Comparison of ENCODE assay signal across 8 mouse cellular contexts in the genomic region with DNA sequence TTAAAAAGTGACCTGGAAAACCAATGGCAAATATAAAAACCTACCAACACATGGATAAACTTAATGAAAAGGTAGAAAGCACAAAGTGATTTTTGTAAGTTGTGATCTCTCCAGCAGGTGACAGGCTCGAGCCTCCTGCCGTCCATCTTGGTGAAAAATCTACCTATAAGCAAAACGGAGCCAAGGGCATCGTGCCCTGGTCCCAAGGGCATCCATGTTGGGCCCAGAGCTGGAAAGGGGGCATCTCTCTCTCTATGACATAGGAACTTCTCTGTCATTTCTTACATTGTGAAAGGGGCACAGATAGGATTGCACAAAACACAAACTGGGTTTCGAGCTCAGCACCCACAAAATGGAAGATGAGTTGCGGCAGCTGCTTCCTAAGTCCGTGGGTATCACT. TPM values are rescaled to one million over a fixed set of nuclear protein-coding genes. Genes with fewer than 3 reads are reported as not detected.
A peak's percentile ranks its signal among the peaks of the same experiment; 100 is the strongest.
DNase-seq lines count a peak whose midpoint lies in the region; ATAC-seq and TF ChIP-seq lines count a peak whose summit lies in the region.
"Had no signal": no experiment of that assay in that cellular context is flagged by ENCODE, and none has a peak within 500 bp of the region (broad histone marks: within the 10 kb centered on the region; RNA-seq: fewer than 3 reads in every experiment).

No protein-coding gene starts in this region.

- peak; percentile 38; the same call in 1 of the 2 replicates for TF ChIP-seq CTCF in spleen, adult 2 months (IDR thresholded peaks at IDR 0.05; ENCODE audit: extremely low read depth, insufficient read depth, insufficient read length, insufficient replicate concordance)

- peak; percentile 9 to 18 for DNase-seq in spleen, adult 2 months (ENCODE audit: low read depth in 1 of 2, low spot score in 2 of 2)
- DNase-seq in spleen, postnatal 4 days (ENCODE audit: low spot score in 2 of 2) = no peak
- no peak for DNase-seq in embryonic facial prominence, embryonic 10.5 days (ENCODE audit: low spot score)
- DNase-seq in lung, postnatal 36 days = peak; percentile 56
- DNase-seq in yolk sac, embryonic 10.5 days (ENCODE audit: low spot score) = no peak

- 55% methylated on average over 7 of the region's 7 CpGs for WGBS in spleen, adult 2 months
- WGBS in embryonic facial prominence, embryonic 10.5 days = 76% methylated on average over 7 of the region's 7 CpGs
- 39% methylated on average over 7 of the region's 7 CpGs for WGBS in hindbrain, embryonic 15.5 days

- H3K4me1 ChIP-seq in spleen, adult 2 months (ENCODE audit: control insufficient read depth, insufficient read depth, insufficient read length) = peaks cover 17% of the 10 kb centered on the region; the same call in 1 of the 2 replicates
- H3K4me1 ChIP-seq in embryonic facial prominence, embryonic 10.5 days = peaks cover 39% of the 10 kb centered on the region
- peaks cover 43% of the 10 kb centered on the region for H3K4me1 ChIP-seq in hindbrain, embryonic 15.5 days (replicated peaks)

- no peak for TF ChIP-seq POLR2A in spleen, adult 2 months (IDR thresholded peaks at IDR 0.05; ENCODE audit: low read depth, low read length)

- no peak overlapping the region for H3K4me3 ChIP-seq in spleen, adult 2 months (ENCODE audit: extremely low read depth, insufficient read depth, insufficient read length)
- 0 out of 2 replicates have a peak overlapping the region, but pooled peaks have one; percentile 74 for H3K4me3 ChIP-seq in embryonic facial prominence, embryonic 10.5 days
- H3K4me3 ChIP-seq in hindbrain, embryonic 15.5 days = peak overlapping the region; percentile 58

- ATAC-seq in hindbrain, embryonic 15.5 days (ENCODE audit: low FRiP score, low read depth) = no peak
- ATAC-seq in monocyte, adult 5-6 weeks (replicated peaks; ENCODE audit: insufficient number of reproducible peaks, low FRiP score, low TSS enrichment, poor library complexity, severe bottlenecking) = no peak

- no peaks in the 10 kb centered on the region for H3K9me3 ChIP-seq in embryonic facial prominence, embryonic 10.5 days
- no peaks in the 10 kb centered on the region for H3K9me3 ChIP-seq in hindbrain, embryonic 15.5 days

- H3K9ac ChIP-seq in hindbrain, embryonic 15.5 days = peak overlapping the region; percentile 76

- no peaks in the 10 kb centered on the region for H3K36me3 ChIP-seq in spleen, adult 2 months (ENCODE audit: control insufficient read depth, insufficient read depth, low read length)
- 0 out of 2 replicates have a peak, but pooled peaks cover 6% of the 10 kb centered on the region for H3K36me3 ChIP-seq in embryonic facial prominence, embryonic 10.5 days (replicated peaks)
- peaks cover 27% of the 10 kb centered on the region for H3K36me3 ChIP-seq in hindbrain, embryonic 15.5 days

- H3K27me3 ChIP-seq in spleen, adult 2 months (ENCODE audit: control insufficient read depth, insufficient read depth, low read length) = no peaks in the 10 kb centered on the region
- H3K27me3 ChIP-seq in embryonic facial prominence, embryonic 10.5 days (replicated peaks; ENCODE audit: low read depth, poor library complexity, severe bottlenecking) = peaks cover 60% of the 10 kb centered on the region
- no peaks in the 10 kb centered on the region for H3K27me3 ChIP-seq in hindbrain, embryonic 15.5 days

- peak overlapping the region; percentile 57 for H3K4me2 ChIP-seq in hindbrain, embryonic 15.5 days

- no peak overlapping the region for H3K27ac ChIP-seq in spleen, adult 2 months (ENCODE audit: insufficient read depth, low read length)
- H3K27ac ChIP-seq in embryonic facial prominence, embryonic 10.5 days (replicated peaks) = no peak overlapping the region
- peak overlapping the region; percentile 99 for H3K27ac ChIP-seq in hindbrain, embryonic 15.5 days (replicated peaks)
- H3K27ac ChIP-seq: macrophage had no signal

RNA-seq across cellular contexts. Expression of gene Atp1b1, which starts 2.5 kb away (rescaled TPM):
- 11.2 and 12.1 TPM in 2 replicates for polyA plus RNA-seq in spleen, adult 2 months (2012; rRNA removed)
- 6.9 and 7.4 TPM in 2 replicates for polyA plus RNA-seq in embryonic facial prominence, embryonic 10.5 days (2016; fragmentation: Nextera tagmentation; extraction: Ambion mirVana)
- polyA plus RNA-seq in hindbrain, embryonic 15.5 days (2015; fragmentation: Nextera tagmentation; extraction: Ambion mirVana) = 310 and 325 TPM in 2 replicates
- 47.2 to 111 TPM (median 70.4 TPM) in 3 replicates for total RNA-seq in monocyte, adult 5-6 weeks (2017)

Comparison
In these comparisons a context has a peak if more than half of its experiments do, and no peak if none do; other contexts are left out.
1. DNase-seq: peak in spleen, adult 2 months (2 of 2) and lung, postnatal 36 days (single experiment); none in spleen, postnatal 4 days (0 of 2), embryonic facial prominence, embryonic 10.5 days (single experiment) and yolk sac, embryonic 10.5 days (single experiment).
2. RNA of gene Atp1b1, which starts 2.5 kb away (polyA plus RNA-seq): 310 to 325 TPM in hindbrain, embryonic 15.5 days; 11.2 to 12.1 TPM in spleen, adult 2 months and 6.9 to 7.4 TPM in embryonic facial prominence, embryonic 10.5 days; every median in the first group is over 10 times any median in the second.